Mouse (Mus musculus): ENCODE measurements around the gene Rasal2. TPM values are rescaled to one million over a fixed set of nuclear protein-coding genes. Genes with fewer than 3 reads are reported as not detected.

The Rasal2 gene
- polyA plus RNA-seq, 1 experiment from 2014 or later: 3.9 TPM

DNA sequence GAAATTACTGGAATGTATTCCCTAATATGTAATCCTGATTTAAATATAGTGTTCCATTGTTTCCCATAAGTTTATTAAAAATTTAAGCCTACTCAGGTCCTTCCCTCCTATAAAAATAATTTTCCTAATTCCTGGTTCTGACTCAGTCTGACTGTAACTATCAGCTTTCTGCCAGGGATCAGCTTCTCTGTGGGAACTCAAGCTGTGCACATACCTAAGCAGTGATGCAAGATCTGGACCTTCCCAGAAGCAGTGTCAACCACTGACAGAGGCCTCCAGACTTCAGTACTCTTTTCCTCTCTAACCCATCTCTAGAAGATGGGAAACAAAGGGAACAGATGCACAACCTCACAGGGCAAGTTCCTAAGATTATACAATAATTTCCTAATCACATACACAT lies 68.9 kb downstream of the Rasal2 start:
- DNase-seq (ENCODE audit: low spot score): no peak

DNA sequence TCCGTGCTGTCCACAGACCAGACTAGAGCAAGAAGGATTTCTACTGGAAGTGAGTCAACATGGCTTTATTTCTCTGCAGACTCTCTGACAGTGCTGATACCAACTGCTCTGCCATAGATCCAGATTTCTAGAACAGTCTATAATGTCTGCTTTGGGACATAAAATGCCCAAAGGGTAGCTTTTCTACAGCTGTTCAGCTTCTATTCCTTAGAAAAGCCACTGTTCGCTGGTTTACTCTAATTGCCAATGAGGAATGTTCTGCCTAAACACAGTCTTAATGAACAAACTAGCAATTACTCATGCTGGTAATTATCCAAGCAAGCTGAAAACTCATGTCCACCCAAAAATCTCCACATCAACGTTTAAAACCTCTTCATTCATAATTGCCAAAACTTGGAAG lies 77.6 kb downstream of the Rasal2 start:
- no peak for DNase-seq (ENCODE audit: low spot score)

DNA sequence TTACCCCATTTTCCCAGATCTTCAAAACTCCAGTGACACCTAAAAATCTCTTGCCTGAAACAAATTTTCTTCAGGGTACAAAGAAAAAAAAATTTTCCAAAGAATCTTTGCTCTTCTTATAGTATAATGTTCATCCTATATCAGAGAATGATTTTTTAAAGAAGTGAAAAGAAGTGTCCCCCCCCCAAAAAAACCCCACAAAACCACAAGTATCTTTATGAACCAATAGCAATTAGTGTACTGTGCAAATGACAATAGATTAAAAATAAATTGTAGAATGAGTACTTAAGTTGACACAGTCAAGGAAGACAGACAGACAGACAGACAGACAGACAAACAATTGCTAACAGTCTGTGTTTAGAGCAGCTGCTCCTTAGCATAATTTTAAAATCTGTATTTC lies 84.3 kb downstream of the Rasal2 start:
- no peak for DNase-seq (ENCODE audit: low spot score)

- DNase-seq (ENCODE audit: low spot score): no peak
Measured at GRCm38 (mm10) chr1:157323091-157323490, 89.3 kb downstream of the Rasal2 start.

DNA sequence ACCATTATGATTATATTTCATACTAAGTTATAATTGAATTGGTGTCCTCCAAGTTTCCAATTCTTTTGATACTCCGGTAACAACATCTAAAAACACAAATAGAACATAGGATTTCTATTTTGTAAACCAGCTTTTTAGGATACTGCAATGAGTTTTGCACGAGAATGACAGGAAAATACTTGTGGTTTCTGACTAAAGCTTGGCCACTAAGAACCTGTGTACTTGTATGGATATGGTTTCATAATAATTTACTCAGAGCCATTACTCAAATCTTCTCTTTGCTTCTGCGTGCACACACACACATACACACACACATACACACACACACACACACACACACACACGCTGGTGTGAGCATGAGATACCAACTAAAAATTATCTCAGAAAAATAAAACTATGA lies 93.5 kb downstream of the Rasal2 start:
- DNase-seq (ENCODE audit: low spot score): no peak

GRCm38 (mm10) chr1:157301266-157301665 lies 111.1 kb downstream of the Rasal2 start:
- no peak for DNase-seq (ENCODE audit: low spot score)

- no peak for DNase-seq (ENCODE audit: low spot score)
Measured at GRCm38 (mm10) chr1:157299559-157299958, 112.8 kb downstream of the Rasal2 start.

- DNase-seq (ENCODE audit: low spot score): no peak
Measured at GRCm38 (mm10) chr1:157298990-157299389, 113.4 kb downstream of the Rasal2 start.

DNA sequence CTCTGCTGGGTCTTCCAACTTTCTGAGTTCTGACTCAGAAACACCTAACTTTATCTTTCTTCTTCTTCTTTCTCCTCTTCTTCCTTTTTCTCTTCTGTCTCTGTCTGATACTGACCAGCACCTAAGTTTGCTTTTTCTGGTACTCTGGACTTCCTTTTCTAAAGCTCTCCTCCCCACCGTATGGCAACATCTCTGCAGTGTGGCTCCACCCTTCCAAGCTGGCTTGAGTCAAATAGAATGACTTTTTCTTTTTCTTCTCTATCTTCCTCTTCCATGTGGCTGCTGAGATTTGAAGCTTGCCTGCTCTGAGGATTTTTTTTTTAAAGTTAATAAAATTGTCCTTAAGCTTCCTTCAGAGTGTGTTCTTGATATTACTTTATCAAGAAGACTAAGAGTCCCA lies 115.3 kb downstream of the Rasal2 start:
- no peak for DNase-seq (ENCODE audit: low spot score)

- DNase-seq (ENCODE audit: low spot score): no peak
Measured at GRCm38 (mm10) chr1:157295868-157296267, 116.5 kb downstream of the Rasal2 start.

GRCm38 (mm10) chr1:157290173-157290572 lies 122.2 kb downstream of the Rasal2 start:
- no peak for DNase-seq (ENCODE audit: low spot score)

DNA sequence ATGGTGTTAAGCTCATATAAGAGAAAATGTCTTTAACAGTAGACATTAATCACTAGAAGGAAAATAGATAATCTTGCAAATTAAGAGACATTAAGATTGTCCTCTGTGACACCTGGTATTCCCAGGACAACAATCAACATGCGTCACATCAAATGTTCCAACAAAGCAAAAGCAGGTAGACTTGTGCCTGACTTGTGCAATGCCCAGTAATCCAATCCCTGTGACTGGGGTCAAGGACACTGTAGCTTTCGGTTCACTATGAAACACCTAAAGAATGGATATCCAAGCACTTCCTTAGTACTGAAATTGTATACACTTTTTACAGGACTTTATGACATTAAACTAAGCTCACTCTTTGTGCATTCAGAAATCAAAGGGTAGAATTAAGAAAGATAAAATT lies 123.1 kb downstream of the Rasal2 start:
- DNase-seq (ENCODE audit: low spot score): no peak

- DNase-seq (ENCODE audit: low spot score): no peak
Measured at GRCm38 (mm10) chr1:157286561-157286960, 125.8 kb downstream of the Rasal2 start.

- no peak for DNase-seq (ENCODE audit: low spot score)
Measured at GRCm38 (mm10) chr1:157285366-157285765, 127.0 kb downstream of the Rasal2 start.

- DNase-seq (ENCODE audit: low spot score): no peak
Measured at GRCm38 (mm10) chr1:157280781-157281180, 131.6 kb downstream of the Rasal2 start.

DNA sequence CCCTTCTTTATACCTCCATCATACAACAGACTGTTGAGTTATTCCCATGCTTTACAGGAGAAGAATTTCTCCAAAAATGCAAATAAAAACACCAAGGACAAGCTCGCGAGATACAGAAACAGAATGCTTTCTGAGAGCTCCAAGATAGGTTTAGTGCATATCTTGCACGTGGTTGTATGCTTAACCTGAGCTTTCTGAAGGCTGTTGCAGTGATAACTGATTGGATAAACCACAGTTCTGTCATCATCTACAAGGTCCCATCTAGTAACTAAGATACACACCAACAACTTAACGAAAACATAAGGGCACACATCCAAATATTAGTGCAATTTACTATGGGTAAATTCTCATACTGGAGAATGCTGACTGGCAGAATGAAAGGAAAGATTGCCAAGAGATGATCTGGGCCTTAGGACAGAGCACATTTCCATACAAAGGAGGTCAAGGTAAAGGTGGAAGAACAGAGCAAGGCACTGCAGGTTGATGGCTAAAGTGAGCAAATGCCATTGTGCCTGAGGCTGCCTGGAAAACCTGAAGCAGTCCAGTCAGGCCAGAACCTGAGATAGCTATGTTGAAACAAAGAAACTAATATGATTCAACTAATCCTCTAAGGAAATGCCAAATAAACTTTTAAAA lies 136.6 kb downstream of the Rasal2 start:
- DNase-seq (ENCODE audit: low spot score): no peak

GRCm38 (mm10) chr1:157267894-157268293 lies 144.5 kb downstream of the Rasal2 start:
- DNase-seq (ENCODE audit: low spot score): no peak

DNA sequence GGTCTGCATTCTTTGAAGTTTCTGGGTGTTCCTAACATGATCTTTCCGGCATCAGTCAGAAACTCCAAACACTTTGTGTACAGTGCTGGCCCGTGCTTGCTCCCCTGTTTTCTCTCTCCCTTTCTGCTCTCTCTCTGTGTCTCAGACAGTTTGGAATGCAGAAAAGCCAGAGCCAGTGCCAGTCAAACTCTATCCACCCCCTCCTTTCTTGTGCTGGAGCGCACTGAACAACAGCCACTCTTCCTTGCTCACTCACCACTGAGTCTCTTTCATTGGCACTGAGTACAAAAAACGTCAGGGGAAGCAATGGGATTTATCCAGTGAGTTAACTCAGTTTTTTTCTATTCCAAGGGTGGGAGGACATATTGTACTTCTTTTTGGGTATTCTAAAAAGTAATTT lies 155.8 kb downstream of the Rasal2 start:
- DNase-seq (ENCODE audit: low spot score): no peak

GRCm38 (mm10) chr1:157255776-157256175 lies 156.6 kb downstream of the Rasal2 start:
- no peak for DNase-seq (ENCODE audit: low spot score)

GRCm38 (mm10) chr1:157253600-157254490 lies 158.6 kb downstream of the Rasal2 start:
- no peak for DNase-seq (ENCODE audit: low spot score)

- no peak for DNase-seq (ENCODE audit: low spot score)
Measured at GRCm38 (mm10) chr1:157248112-157248511, 164.3 kb downstream of the Rasal2 start.

DNA sequence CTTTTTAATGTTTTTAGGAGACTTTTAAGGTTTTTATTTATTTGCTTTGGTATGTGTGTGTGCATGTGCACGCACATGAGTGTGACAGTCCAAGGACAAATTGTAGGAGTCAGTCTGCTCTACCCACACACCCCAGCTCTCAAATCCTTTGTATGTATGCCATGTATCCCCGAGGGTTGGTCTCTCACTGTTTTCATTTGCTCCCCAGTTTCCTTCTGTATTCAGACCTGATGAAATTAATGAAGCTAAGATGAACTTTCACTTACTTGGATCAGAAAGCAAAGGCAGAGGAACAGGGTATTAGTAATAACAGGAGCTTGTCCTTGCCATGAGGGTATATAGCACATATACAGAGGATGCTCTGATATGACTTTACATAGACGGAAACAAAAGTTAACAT lies 165.1 kb downstream of the Rasal2 start:
- DNase-seq (ENCODE audit: low spot score): no peak

DNA sequence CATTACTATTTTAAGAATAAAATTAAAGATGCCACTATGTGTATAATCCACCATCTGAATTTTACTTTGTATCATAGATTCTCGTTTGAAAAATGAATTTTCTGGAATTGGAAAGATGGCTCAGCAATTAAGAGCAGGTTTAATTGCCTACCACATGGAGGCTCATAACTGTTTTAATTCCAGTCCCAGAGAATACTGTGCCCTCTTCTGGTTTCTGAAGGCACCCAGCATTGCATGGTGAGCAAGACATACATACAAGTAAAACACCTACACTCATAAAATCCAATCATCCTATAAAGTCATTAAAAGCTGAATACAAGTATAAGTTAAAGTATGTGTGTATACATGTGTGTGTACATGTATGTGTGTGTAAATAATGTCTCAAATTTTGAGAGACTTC lies 165.6 kb downstream of the Rasal2 start:
- DNase-seq (ENCODE audit: low spot score): no peak
